Mouse (Mus musculus) right cerebral cortex, postnatal 4 days (tissue): ENCODE results near the gene As3mt.

Experiments used
- DNase-seq: peaks from one replicate; pipeline ENCODE4 v3.0.0-alpha.2; 2022

The As3mt gene

GRCm38 (mm10) chr19:46707296-46708151 is at the start of gene As3mt:
Gene As3mt (plus strand): TSS chr19:46707458.
- peak; percentile 60 for DNase-seq

- no peak for DNase-seq
Measured at GRCm38 (mm10) chr19:46658348-46658747, 48.9 kb upstream of the As3mt start.

DNA sequence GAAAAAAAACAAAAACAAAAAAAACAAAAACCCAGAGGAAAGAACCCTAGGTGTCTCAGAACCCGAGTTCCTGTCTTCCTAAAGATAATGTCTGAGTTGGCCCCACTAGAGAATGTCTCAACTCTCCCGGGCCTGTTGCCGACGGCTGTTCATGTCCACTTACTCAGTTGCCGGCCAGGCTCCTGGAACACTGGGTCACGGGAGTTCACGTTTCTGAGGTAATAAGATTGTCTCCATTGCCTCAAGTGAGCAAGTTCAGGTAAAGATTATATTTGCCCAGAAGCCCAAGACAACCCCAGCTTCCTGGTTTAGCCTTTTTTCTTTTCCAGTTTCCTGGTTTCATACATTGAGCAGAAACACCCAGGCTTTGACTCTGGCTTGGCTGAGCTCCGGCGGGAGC is 48.4 kb upstream of the As3mt start:
- DNase-seq: no peak

DNA sequence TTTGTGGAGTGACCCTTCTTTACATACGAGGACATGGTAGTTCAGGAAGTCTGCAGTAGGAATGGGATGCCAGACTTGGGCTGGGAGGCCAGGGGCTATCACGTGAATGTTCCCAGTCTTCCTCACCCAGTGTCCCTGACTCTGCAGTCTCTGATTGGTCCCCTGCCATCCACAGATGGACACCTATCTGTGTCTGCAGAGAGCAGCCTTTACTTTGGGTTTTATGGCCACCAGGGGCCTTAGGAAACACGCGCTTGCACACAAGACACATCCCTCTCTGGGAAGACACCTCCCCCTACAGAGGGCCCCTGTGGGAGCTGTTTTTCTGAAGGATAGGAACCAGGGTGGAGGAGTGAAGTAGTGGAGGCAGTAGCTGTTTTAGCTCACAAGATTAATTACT is 45.7 kb upstream of the As3mt start:
- no peak for DNase-seq

- no peak for DNase-seq
Measured at GRCm38 (mm10) chr19:46662214-46662613, 45.0 kb upstream of the As3mt start.

DNA sequence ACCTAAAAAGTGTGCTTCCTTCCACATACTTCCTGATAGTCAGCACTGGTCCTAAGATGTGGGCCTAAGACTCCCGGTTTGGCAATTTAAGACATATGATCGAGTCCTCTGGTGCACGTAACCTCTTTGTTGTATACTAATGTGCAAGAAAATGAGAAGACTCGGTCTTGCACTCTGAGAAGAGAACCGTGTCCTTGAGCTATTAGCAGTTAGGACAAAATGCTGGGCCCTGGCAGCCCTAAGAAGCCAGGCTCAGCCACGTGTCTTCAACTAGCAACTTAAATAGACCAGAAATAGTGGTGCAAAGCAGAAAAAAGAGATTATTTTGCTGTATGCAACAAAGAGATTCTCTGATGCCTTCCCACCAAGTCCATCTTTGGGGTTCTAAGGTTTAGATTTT is 44.5 kb upstream of the As3mt start:
- no peak for DNase-seq

GRCm38 (mm10) chr19:46665474-46665873 is 41.8 kb upstream of the As3mt start:
- no peak for DNase-seq

DNA sequence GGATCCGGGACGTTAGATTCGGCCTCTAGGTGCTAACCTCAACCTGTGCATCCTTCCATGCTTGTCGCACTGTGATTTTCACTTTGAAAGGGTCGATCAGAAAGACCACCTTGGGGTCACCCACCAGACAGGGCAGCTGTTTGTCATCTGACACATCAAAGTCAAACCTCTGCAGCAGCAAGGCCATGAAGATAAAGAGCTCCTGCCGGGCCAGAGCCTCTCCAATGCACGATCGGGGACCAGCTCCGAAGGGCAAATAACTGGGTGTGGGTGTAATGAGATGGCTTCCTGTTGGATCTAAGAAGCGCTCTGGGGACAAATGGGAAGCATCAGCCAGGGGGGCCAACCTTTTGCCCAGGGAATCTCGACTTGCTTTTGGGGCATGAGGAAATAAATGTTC is 40.0 kb upstream of the As3mt start:
- no peak for DNase-seq

GRCm38 (mm10) chr19:46668263-46668662 is 39.0 kb upstream of the As3mt start:
- no peak for DNase-seq

DNA sequence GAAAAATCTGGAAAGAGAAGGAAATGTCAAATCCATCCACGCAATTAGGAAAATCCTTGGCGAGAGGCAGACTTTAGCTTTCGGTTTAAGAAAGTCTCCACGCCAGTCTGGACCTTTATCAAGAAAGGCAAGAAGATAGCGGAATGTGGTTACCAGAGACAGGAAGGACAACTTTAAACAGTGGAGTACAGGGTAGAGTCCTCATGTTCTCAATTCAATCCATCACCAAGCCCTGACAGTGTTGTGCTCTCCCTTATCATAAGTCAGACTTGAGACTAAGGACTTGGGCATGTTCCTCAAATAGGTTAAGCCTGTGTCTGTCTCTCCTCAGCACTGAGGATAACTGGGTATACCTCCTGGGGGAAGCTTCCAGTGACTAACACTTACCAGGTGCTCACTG is 37.5 kb upstream of the As3mt start:
- no peak for DNase-seq

DNA sequence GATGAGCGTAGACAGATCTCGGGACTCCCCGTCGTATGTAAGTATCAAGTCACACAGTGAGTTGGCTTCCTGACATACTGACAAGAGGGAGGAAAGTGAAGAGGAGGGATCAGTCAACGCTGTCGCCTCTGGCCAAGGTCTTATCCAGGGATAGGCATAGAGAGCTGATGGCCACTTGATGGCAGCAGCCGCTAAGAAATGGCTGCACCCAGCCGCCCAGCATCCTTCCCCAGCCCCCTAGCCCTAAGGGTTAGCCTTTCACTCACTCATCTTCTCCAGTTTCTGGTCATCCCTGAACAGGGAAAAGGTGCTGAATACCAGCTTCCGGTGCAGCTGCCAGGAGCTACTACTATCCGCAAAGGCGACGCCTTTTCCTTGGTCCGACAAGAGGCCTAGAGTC is 36.6 kb upstream of the As3mt start:
- DNase-seq: peak; percentile 58

DNA sequence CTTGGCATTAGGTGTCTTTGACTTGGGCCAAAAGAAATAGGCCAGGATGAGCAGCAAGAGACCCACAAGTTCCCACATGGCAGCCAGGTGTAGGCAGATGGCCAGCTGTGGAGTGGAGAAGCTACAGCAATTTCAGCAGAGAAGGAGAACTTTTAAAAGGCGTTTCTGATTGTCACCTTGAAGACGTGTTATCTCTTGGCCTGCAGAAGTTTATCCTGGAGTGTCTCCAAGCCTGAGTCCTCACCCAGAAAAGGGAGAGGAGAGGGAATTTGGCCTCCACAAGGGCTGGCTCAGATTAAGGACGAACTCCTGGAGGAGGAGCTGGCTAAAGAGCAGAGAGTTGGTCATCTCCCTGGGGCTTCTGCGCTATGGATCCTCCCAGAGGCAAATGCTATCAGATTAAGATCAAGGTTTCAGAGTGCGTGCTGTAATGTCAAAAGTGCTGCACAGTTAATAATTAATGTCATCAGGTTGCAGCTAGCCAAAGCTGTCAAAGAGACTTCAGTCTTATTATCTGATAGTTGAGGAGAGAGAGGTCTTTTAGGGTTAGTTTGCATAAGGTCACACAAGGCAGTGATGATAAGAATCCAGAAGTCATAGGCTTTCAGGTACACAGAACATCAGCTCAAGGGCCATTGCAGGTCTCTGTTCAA is 34.4 kb upstream of the As3mt start, which contains the start of gene Cyp17a1:
Gene Cyp17a1, minus strand, starts transcription at position 407 of the 653 bp plus-strand sequence.
- DNase-seq: no peak

DNA sequence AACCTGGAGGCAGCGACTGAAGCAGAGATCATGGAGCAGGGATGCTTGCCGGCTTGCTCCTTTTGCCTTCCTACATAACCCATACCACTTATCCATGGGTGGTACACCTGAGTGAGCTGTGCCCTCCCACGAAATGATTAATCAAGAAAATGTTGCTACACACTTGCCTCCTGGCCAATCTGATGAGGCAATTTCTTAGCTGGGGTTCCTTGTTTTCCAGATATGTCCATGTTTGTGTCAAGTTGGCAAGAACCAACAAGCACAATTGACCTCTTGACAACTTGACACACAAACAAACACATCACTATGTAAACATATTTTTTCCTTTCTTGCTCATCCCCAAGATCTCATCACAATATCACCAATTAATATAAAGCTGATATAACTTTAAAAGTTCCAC is 31.6 kb upstream of the As3mt start:
- no peak for DNase-seq

- no peak for DNase-seq
Measured at GRCm38 (mm10) chr19:46679720-46680383, 27.4 kb upstream of the As3mt start.

DNA sequence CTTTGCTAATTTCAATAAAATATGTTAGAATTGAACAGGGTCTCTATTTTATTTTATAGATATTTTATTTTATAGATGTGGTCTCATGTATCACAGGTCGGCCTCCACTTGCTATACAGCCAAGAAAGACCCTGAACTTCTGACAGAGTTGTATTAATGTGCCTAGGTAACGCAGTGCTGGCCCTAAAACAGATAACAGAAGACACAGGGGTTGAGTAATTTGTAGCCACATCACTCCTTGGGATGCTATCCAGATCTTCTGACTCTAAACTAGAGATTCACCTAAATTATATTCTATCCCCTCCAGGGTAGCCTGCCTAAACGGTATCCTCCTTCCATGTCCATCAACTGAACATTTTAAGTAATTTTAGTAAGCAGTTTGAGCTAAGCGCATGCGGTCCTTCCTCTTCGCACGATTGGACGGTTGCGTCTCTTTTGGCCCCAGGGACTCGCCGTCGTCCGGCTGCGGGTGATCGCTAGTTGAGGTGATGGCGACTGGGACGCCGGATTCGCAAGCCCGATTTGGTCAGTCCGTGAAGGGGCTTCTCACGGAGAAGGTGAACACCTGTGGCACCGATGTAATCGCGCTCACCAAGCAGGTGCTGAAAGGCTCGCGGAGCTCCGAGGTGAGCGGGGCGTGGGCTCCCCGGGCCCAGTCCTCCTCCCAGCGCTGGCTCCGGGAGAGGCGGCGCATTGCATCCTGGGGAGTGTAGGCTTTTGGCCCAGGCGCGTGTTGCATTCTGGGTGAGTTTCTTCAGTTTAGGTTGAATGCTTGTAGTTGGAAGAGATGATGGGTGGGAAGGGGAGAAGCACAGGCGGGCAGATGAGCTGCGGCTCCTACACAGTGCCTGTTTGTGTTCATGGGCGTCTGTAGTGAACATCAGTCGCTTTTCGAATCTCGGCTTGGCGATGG is 17.5 kb upstream of the As3mt start, which contains the start of gene Borcs7:
Gene Borcs7, plus strand, starts transcription at position 447 of the 913 bp plus-strand sequence.
- DNase-seq: peak; percentile 80

DNA sequence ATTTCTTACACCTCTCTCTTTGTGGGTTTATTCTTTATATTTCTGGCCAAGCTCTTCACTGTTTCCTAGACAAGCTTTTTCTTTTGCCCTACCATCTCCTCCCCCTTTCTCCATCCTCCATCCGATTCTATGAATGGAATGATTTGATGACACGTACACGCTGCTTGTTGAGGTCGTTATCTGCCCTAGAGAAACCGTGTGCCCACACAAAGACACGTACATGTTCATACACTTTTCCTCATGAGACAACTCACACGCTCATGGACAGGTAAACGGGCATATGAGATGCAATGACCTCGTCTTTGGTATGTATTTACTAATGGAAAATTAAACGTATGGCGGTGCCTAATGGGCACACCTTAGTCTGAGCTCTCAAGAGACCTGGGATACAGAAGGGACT is 16.9 kb upstream of the As3mt start:
- DNase-seq: no peak

DNA sequence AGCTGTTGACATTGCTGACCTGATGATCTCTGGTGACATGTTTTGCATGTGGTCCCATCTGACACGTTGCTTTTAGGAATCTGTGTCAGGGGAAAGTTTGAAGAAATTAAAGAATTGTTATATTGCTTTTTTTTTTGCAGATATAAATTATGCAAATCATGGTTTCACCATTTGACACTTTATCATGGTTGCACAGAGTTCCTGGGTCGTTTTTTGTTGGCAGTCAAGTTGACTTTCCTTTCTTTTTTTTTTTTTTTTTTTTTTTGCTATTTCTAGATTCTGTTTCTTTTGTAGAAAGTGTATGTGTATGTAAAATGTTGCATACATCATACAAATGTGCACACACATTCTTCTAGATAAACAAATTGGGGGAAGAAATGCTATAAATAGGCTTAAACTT is 16.2 kb upstream of the As3mt start:
- no peak for DNase-seq

GRCm38 (mm10) chr19:46693146-46693545 is 14.1 kb upstream of the As3mt start:
- DNase-seq: no peak

GRCm38 (mm10) chr19:46696482-46696881 is 10.8 kb upstream of the As3mt start:
- no peak for DNase-seq

DNA sequence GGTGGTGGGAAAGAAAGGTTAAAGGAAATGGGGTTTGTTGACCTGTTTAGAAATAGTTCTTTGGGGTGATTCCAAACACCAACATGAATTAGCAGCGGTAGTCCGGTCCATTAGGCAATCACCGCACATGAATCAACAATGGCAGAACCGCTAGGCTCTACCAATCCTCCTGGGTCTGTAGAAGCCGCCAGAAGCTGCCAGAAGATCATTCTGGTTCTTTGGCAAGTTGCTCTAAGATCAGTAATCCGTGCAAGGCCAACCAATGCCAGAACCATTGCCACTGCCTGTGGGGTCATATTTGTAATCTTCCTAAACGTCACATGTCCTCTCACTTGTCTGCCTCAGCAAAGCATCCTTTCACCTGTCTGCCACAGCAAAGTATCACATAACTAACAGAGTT is 10.3 kb upstream of the As3mt start:
- DNase-seq: no peak

DNA sequence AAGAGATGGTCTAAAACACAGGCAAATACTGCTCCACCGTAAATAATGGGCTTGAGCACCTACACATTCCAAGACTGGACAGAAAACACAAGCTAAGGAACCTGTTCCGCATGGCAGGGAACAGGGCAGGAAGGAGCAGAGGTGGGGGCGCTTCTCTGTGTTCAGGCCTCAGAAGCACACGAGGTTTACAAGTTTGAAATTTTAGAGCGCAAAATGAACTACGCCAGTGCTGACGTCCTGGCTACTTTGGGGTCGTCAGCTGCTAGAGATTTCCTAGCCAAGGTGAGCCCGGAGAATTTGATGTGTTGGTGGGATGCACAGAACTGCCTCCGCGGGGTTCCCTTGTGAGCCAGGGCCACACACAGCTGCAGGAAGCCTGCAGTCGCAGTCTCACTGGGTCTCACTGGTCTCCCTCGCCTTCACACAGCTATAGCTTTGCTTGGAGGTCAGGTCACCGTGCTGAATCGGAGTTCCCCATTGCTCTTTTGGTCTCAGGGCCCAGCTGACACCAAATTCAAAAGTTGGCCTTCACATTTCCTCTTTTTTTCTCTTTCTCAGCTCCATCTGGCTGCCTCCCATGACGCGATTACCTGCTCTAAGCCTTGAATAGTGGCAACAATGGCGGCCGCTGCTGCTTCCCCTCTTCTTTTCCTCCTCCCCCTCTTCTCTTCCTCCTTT is 9.3 kb upstream of the As3mt start:
- no peak for DNase-seq

- no peak for DNase-seq
Measured at GRCm38 (mm10) chr19:46699011-46699481, 8.2 kb upstream of the As3mt start.
